Mouse (Mus musculus) urinary bladder, adult 2 months (tissue): Measurements from ENCODE around the gene Trmo. TPM values are rescaled to one million over a fixed set of nuclear protein-coding genes. Genes with fewer than 3 reads are reported as not detected.

Experiments used
- DNase-seq: peaks from one replicate; pipeline ENCODE4 v3.0.0; 2022; ENCODE audit warnings: low spot score
- polyA plus RNA-seq: library from polyadenylated mRNA; depleted of rRNA; stranded (reverse); fragments of >200 nt; gene quantifications from 2 replicates; pipeline ENCODE4 v1.2.3, GENCODE M21; 2012; rRNA removed

Gene Trmo
- polyA plus RNA-seq: 4.7 and 6.3 TPM in 2 replicates

DNA sequence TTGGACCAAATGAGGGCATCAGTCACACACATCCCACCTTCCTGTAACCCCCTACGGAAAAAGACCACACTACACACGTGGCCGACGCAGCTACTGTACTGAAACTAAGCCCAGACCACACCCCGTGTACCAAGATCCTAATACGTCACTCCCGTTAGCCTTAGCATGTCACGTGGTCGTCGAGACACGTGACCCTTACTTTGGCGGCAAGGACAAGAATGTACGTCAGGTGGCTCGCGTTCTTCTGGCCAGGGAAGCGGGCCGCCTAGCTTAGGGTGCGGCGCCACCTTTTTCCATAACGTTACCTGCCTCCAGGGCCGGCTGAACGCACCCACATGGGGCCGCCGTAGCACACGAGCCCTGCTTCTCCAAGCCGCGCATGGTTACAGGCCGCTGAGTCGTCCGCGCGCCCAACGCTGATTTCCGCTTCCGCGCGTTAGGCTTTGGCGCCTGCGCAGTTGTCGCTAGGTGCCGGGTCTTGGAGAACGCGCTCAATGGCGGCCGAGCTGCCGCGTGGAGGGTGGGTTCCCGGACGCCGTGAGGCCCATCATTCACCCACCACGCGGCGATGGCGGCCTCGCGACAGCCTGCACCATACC lies at the start of gene Trmo:
TSS of gene Trmo (minus strand) at position 425 of the 599 bp plus-strand sequence.
- DNase-seq: peak; percentile 92

DNA sequence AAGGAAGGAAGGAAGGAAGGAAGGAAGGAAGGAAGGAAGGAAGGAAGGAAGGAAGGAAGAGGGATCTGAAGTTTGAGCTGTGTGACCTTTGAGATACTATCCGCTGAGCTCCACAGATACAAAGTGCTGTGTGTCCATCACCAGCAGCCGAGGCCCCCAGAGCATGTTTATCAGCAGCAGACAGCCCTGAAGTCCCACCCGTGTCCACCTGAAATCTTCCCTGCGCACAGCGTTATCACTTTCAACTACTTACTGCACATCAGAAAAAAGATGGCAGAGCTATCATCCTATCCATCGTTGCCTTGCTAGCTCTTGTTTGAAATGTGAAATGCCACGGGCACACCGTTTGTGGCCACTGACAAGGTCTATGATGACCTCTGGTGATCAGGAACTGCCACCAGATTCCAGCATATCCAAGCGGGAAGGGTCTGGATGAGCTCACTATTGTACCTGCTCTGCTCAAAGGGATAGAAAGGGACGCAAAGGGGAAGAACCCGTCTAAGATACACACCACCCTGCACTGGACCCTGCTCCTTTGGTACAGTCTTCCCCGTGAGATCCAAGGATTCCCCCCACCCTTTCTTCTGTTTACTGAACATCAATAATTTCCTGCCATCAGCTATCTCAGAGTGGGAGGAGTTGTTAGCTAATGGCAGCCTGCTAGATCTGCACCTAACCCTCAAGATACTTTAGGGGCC lies 43.3 kb upstream of the Trmo start:
- DNase-seq: no peak

- DNase-seq: no peak
These were observed 39.8 kb upstream of the Trmo start for GRCm38 (mm10) chr4:46428903-46429499.

DNA sequence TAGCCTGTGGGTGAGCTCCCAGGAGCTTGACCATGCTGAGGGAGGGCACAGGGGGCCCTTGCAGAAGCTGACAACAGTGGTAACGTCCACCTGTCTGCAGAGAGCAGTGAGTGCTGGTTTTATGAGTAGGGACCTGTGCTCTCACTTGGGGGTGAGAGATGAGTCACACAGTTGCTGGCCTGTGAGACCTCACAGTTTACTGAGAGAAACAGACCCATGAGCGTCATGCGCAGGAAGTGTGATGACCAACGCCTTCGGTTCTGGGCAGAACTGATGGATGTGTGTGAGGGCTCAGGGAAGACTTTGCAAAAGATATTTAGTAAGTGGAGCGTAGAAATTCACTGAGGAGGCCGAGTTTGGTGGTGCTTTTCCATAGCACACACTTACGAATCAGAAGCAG lies 33.4 kb upstream of the Trmo start:
- DNase-seq: no peak

DNA sequence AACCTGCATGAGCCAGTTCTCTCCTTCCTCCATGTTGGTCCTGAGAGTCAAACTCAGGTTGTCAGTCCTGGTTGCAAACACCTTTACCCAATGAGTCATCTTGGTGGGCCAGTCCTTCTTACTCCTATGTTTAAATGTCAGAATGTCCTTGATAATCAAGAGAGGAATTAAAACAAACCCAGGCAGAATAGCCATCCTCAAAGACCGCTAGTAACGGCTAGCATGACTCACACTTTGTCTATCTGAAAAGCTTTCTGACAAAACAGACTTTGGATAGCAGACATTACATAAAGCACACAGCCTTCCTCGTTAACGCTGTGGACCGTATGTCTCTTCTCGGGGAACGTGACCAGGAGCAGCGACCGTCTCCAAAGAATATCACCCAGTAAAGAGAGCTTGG lies 29.6 kb upstream of the Trmo start:
- no peak for DNase-seq

- no peak for DNase-seq
These were observed 28.3 kb upstream of the Trmo start for GRCm38 (mm10) chr4:46417491-46417890.

GRCm38 (mm10) chr4:46413406-46413805 lies 24.2 kb upstream of the Trmo start, which contains the start of gene Hemgn:
TSS of gene Hemgn (minus strand) at chr4:46413506.
- DNase-seq: no peak

DNA sequence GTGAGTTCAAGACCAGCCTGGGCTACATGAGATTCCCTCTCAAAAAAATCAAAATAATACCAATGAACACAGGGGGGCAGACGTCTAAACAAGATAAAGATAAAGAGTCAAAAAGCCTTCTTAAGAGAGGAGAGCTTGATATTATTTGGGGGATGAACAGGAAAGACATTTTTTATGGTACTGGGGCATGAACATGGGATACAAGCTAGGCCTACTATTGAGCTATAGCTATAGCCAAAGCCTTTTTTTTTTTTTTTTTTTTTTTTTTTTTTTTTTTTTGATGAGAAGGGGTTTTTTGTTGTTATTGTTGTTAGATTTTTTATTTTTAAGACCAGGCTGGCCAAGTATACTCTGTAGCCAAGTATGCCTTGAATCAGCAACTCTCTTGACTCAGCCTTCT lies 22.9 kb upstream of the Trmo start:
- no peak for DNase-seq

GRCm38 (mm10) chr4:46411489-46411888 lies 22.3 kb upstream of the Trmo start:
- DNase-seq: no peak

- DNase-seq: no peak
These were observed 21.4 kb upstream of the Trmo start for GRCm38 (mm10) chr4:46410677-46411076.

DNA sequence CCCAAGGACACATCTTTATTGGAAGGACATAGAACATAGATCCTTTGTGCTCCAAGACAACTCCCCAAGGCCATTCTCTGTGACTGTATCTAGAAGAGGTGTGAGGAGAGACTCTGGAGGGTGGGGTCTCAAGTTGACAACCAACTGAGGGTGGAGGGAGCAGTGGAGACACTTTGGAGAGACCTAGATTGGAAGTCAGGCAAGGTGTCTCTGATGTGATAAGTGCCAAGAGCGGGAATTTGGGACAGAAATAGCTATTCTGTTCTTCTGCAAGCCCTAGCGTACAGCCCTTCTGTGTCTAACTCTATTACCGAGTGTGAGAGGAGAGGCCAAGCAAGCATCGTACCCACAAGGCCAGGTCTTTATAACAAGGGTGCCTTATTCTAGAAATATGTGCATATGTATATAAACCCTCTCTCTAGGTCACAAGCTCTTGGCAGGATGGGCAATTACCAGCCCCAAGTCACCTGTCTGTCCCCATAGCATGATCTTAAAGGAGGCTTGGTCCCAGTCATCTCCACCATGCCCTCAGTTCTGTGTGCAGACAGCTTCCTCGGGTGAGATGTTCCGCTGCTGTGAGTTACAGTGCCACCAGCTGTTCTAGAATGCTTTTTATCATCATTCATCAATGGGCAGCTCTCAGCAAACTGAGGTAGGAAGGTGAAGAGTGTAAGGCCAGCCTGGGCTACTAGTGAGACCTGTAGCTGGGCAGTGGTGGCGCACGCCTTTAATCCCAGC lies 17.9 kb upstream of the Trmo start:
- no peak for DNase-seq

GRCm38 (mm10) chr4:46404042-46404795 lies 15.0 kb upstream of the Trmo start:
- no peak for DNase-seq

DNA sequence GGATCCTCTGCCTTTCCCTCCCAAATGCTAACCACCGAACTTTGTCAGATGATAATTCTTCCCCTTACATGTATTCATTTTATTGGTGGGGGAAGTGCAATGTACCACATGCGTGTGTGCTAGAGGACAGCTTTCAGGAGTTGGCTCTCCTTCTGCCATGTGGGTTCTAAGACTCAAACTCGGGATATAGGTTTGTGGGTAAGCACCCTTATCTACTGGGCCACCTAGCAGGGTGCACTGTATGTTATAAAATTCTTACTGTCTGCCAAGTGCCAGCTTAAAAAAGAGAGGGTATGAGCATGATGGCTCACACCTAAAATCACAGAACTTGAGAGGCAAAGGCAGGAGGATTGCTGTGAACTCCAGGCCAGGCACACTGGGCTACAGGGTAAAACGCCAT lies 9.6 kb upstream of the Trmo start:
- DNase-seq: no peak

DNA sequence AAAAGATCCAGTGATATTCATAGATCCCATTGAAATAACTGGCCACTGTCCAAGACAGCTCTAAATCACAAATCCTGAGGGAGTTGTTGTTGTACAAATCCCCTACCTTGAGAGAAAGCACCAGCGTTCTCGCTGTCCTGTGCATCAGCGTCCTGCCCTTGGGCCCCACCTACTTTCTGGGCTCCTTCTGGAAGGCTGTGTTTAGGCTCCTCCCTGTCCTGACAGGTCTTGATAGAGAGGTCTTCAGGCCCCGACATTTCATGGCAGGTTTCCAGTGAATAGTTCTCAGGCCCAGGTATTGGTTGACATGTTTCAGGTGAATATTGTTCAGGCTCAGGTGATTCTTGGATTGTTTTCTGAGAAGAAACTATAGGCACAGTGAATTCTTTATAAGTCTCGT lies 6.5 kb upstream of the Trmo start:
- no peak for DNase-seq

DNA sequence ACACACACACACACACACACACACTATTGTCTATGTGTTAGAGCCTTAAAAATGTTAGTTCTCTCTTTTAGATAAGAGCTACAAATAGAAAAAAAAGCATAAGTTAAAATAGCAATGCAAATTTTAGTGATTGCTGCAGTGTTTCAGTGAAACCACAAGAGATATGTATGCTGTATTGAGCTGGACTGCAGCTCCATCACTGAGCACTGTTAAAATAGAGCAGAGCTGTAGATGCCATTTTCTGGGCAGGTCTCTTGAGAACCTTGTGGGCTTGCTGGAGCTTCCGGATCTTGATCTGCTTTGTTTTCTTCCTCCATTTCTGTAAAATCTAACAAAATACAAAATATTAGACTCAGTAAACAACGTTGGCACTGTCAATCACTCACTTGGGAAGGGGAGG lies 5.2 kb upstream of the Trmo start:
- no peak for DNase-seq

- peak; percentile 43 for DNase-seq
These were observed 1.2 kb upstream of the Trmo start for GRCm38 (mm10) chr4:46390390-46390970.

DNA sequence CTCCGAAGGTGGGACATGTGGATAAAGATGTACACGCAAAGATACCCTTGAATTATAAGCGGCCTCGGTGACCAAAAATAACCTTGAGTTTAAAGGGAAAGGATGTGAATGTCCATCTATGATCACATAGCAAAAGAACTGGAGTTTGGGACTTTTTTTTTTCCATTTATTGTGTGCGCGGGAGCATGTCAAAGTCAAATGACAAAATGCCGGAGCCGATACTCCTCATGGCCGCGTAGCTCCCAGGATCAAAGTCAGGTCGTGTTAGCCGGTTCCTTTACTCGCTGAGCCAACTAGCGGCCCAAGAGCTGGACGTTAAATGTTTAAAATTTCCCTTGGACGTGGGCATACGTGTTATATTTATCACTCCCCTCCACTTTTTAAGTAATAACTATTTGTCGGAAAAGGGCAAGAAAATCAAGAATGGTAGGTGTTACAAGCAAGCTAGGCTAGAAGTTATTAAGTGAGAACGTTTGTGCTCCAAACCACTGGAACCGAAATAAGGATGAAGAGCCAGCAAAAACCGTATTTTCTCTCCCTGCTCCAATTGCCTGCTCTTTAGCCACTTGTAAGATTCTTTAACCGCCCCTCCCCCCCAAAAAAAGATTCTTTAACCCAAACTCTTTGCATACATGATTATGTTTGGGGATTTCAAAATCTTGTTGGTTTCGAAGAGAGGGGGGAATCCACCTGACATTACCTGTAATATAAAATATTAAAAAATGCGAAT lies 540 bp upstream of the Trmo start:
- no peak for DNase-seq

- DNase-seq: no peak
These were observed 681 bp downstream of the Trmo start for GRCm38 (mm10) chr4:46388556-46388955.

GRCm38 (mm10) chr4:46374869-46375368 lies 14.3 kb downstream of the Trmo start:
- DNase-seq: peak; percentile 60

DNA sequence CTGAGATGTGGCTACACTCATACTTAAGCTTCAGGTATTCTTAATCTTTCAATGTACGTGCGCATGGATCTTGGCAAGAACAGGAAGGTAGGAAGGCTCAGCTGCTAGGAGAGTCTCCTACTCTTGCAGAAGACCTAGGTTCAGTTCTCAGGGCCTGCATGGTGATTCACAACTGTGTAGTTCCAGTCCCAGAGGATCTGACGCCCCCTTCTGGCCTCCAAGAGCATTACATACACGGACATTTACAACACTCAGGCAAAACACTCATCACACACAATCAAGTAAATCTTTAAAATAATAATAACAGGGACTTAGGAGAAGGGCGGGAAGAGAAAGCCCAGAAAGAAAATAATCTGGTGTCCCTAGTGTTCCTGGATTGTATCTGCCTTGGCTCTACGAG lies 14.8 kb downstream of the Trmo start:
- no peak for DNase-seq

GRCm38 (mm10) chr4:46371030-46371429 lies 18.2 kb downstream of the Trmo start:
- no peak for DNase-seq
